Mouse (Mus musculus) midbrain, embryonic 13.5 days (tissue): Measurements from ENCODE around the gene Clk3. TPM values are rescaled to one million over a fixed set of nuclear protein-coding genes. Genes with fewer than 3 reads are reported as not detected.
"Not testable (repeated sequence)": the region's sequence is repeated elsewhere in the genome, so short reads cannot be mapped to it uniquely, and the experiment has no call there.

ENCODE experiments used
- ATAC-seq: fragments of 200-750 bp; cut with Nextera tagmentation; 2 replicates; pipeline ENCODE4 v1.8.0; 2017; ENCODE audit warnings: mild to moderate bottlenecking, moderate TSS enrichment, moderate library complexity
- H3K27ac ChIP-seq: fragments of 300-500 bp; sonication (generic); 2 replicates; pipeline ENCODE4 v1.5.1; 2015; ENCODE audit warnings: inconsistent platforms, mild to moderate bottlenecking, moderate library complexity
- H3K27me3 ChIP-seq: fragments of 300-500 bp; sonication (generic); 2 replicates; pipeline ENCODE4 v1.6.1; 2015; ENCODE audit warnings: mild to moderate bottlenecking, inconsistent platforms
- H3K36me3 ChIP-seq: fragments of 300-500 bp; sonication (generic); 2 replicates; pipeline ENCODE4 v1.6.1; 2015; ENCODE audit warnings: mild to moderate bottlenecking, inconsistent platforms
- H3K4me1 ChIP-seq: fragments of 300-500 bp; sonication (generic); replicated peaks from 2 replicates; pipeline ENCODE4 v1.6.1; 2015; ENCODE audit warnings: inconsistent platforms
- H3K4me2 ChIP-seq: fragments of 300-500 bp; sonication (generic); replicated peaks from 2 replicates; pipeline ENCODE4 v1.6.1; 2015; ENCODE audit warnings: moderate library complexity, mild to moderate bottlenecking, inconsistent platforms
- H3K4me3 ChIP-seq: fragments of 300-500 bp; sonication (generic); replicated peaks from 2 replicates; pipeline ENCODE4 v1.5.1; 2015; ENCODE audit warnings: mild to moderate bottlenecking, inconsistent platforms
- H3K9ac ChIP-seq: fragments of 300-500 bp; sonication (generic); replicated peaks from 2 replicates; pipeline ENCODE4 v1.6.1; 2015; ENCODE audit warnings: mild to moderate bottlenecking, inconsistent platforms
- H3K9me3 ChIP-seq: fragments of 300-500 bp; sonication (generic); 2 replicates; pipeline ENCODE4 v1.6.1; 2016; ENCODE audit warnings: mild to moderate bottlenecking, inconsistent platforms
- WGBS: fragments of 180-500 bp; shearing (Covaris S2); methylation state at CpG from one replicate; pipeline ENCODE4 v1.1.7; 2015; 5-methylcytosine and 5-hydroxymethylcytosine counted together
- polyA plus RNA-seq: library from polyadenylated mRNA; unstranded; fragments of >200 nt; fragmentation: Nextera tagmentation; extraction: Ambion mirVana; gene quantifications from 2 replicates; pipeline ENCODE4 v1.2.1, GENCODE M21; 2015

Gene Clk3
- polyA plus RNA-seq, 1 experiment from 2014 or later: 84.9 TPM

GRCm38 (mm10) chr9:57712194-57712593, 53.5 kb downstream of the Clk3 start:
- ATAC-seq: no peak
- H3K27ac ChIP-seq: no peak overlapping the region
- H3K9ac ChIP-seq: no peak overlapping the region
- no peak overlapping the region for H3K4me3 ChIP-seq
- H3K27me3 ChIP-seq: no peaks in the 10 kb centered on the region
- no peak overlapping the region for H3K4me2 ChIP-seq
- 69% methylated on average over 2 of the region's 2 CpGs for WGBS
- no peaks in the 10 kb centered on the region for H3K9me3 ChIP-seq
- peaks cover 38% of the 10 kb centered on the region for H3K36me3 ChIP-seq
- H3K4me1 ChIP-seq: peaks cover 15% of the 10 kb centered on the region

GRCm38 (mm10) chr9:57710214-57710613, 55.4 kb downstream of the Clk3 start:
- ATAC-seq, H3K27ac ChIP-seq, H3K9me3 ChIP-seq, H3K4me2 ChIP-seq, H3K9ac ChIP-seq, H3K4me3 ChIP-seq, H3K27me3 ChIP-seq: not testable (repeated sequence)
- peaks cover 15% of the 10 kb centered on the region for H3K4me1 ChIP-seq
- 95% methylated on average over 5 of the region's 5 CpGs for whole genome bisulfite sequencing
- peaks cover 22% of the 10 kb centered on the region for H3K36me3 ChIP-seq

GRCm38 (mm10) chr9:57708720-57709274, 56.9 kb downstream of the Clk3 start:
- WGBS: 5% methylated on average over 31 of the region's 39 CpGs
- no peaks in the 10 kb centered on the region for H3K27me3 ChIP-seq
- peaks cover 7% of the 10 kb centered on the region for H3K36me3 ChIP-seq

GRCm38 (mm10) chr9:57708068-57708719, 57.5 kb downstream of the Clk3 start, which contains the start of gene Edc3:
Edc3 (plus strand) TSS chr9:57708540.
- Histone ChIP-seq H3K4me1 (peaks cover 15% of the 10 kb centered on the region), H3K4me3 (peak within 1 kb of the TSS; percentile 93), H3K9ac (peak within 1 kb of the TSS; percentile 92), H3K27ac (peak within 1 kb of the TSS; percentile 81), H3K4me2 (peak within 1 kb of the TSS; percentile 88), H3K36me3 (peaks cover 2% of the 10 kb centered on the region; the same call in 1 of the 2 replicates), H3K27me3 (no peaks in the 10 kb centered on the region), H3K9me3 (no peaks in the 10 kb centered on the region)
- ATAC-seq: peak; percentile 96
- under 1% methylated on average over 23 of the region's 23 CpGs for WGBS

More at GRCm38 (mm10) chr9:57708720-57709274, 56.9 kb downstream of the Clk3 start:
- H3K4me2 ChIP-seq: peak overlapping the region; percentile 88
- peaks cover 15% of the 10 kb centered on the region for H3K4me1 ChIP-seq
- ATAC-seq: peak; percentile 88; the same call in 1 of the 2 replicates
- H3K4me3 ChIP-seq: peak overlapping the region; percentile 93
- H3K9ac ChIP-seq: peak overlapping the region; percentile 92
- no peaks in the 10 kb centered on the region for H3K9me3 ChIP-seq
- H3K27ac ChIP-seq: peak overlapping the region; percentile 81

GRCm38 (mm10) chr9:57706496-57706895, 59.2 kb downstream of the Clk3 start:
- Histone ChIP-seq H3K4me2 (no peak overlapping the region), H3K9ac (no peak overlapping the region), H3K27ac (no peak overlapping the region), H3K36me3 (no peaks in the 10 kb centered on the region), H3K4me3 (no peak overlapping the region), H3K27me3 (no peaks in the 10 kb centered on the region), H3K9me3 (no peaks in the 10 kb centered on the region), H3K4me1 (peaks cover 15% of the 10 kb centered on the region)
- WGBS: 86% methylated on average over 3 of the region's 3 CpGs
- no peak for ATAC-seq

Other genes starting within 250 kb of the Clk3 start
- gene Cox5a, start 244.6 kb downstream of the Clk3 start, polyA plus RNA-seq: 809 and 819 TPM in 2 replicates
- 23.2 and 24.2 TPM in 2 replicates for gene Fam219b, start 228.3 kb downstream of the Clk3 start, polyA plus RNA-seq
- gene Mpi, start 213.1 kb downstream of the Clk3 start, polyA plus RNA-seq: 72.2 and 79.2 TPM in 2 replicates
- gene Scamp2, start 204.9 kb downstream of the Clk3 start, polyA plus RNA-seq: 54.2 and 57.5 TPM in 2 replicates
- gene Ulk3, start 176.4 kb downstream of the Clk3 start, polyA plus RNA-seq: 23.5 and 25.1 TPM in 2 replicates
- gene Cplx3, start 159.6 kb downstream of the Clk3 start, polyA plus RNA-seq: 2.2 and 3.3 TPM in 2 replicates
- gene Lman1l, start 145.1 kb downstream of the Clk3 start, polyA plus RNA-seq: not detected in 2 replicates
- gene Csk, start 112.2 kb downstream of the Clk3 start, polyA plus RNA-seq: 35.9 and 41.9 TPM in 2 replicates
- gene Cyp1a2, start 82.2 kb downstream of the Clk3 start, polyA plus RNA-seq: not detected in 2 replicates
- gene Cyp1a1, start 77.9 kb downstream of the Clk3 start, polyA plus RNA-seq: not detected in 2 replicates
- gene Edc3, start 57.3 kb downstream of the Clk3 start, polyA plus RNA-seq: 38.1 and 40.1 TPM in 2 replicates
- gene Arid3b, start 70.9 kb upstream of the Clk3 start, polyA plus RNA-seq: 15.1 and 18.0 TPM in 2 replicates
- 169 and 170 TPM in 2 replicates for gene Ubl7, start 145.1 kb upstream of the Clk3 start, polyA plus RNA-seq
- gene Sema7a, start 174.3 kb upstream of the Clk3 start, polyA plus RNA-seq: 1.9 and 2.7 TPM in 2 replicates
- 0.30 and 0.38 TPM in 2 replicates for gene Cyp11a1, start 240.6 kb upstream of the Clk3 start, polyA plus RNA-seq